Mouse (Mus musculus): ENCODE results near the gene Pmpca.

Pmpca gene

GRCm38 (mm10) chr2:26389154-26389690, at the start of gene Pmpca, which contains the start of gene Entr1:
TSS of gene Pmpca (plus strand) at chr2:26389339.
TSS of gene Entr1 (minus strand) at chr2:26389316.
- DNase-seq (ENCODE audit: low spot score in 2 of 2), result peak; percentile 70 to 81

GRCm38 (mm10) chr2:26341510-26341981, 47.6 kb upstream of the Pmpca start:
- no peak for DNase-seq (ENCODE audit: low spot score in 2 of 2)

GRCm38 (mm10) chr2:26342044-26342443, 47.1 kb upstream of the Pmpca start:
- peak; percentile 60 to 76 for DNase-seq (ENCODE audit: low spot score in 2 of 2)

- DNase-seq (ENCODE audit: low spot score in 2 of 2), result no peak
Measured at GRCm38 (mm10) chr2:26342609-26343490, 46.3 kb upstream of the Pmpca start.

GRCm38 (mm10) chr2:26348241-26348640, 40.9 kb upstream of the Pmpca start:
- no peak for DNase-seq (ENCODE audit: low spot score in 2 of 2)

GRCm38 (mm10) chr2:26351358-26352290, 37.5 kb upstream of the Pmpca start, which contains the start of gene Dnlz:
TSS of gene Dnlz (minus strand) at chr2:26352110.
- peak; percentile 86 to 91 for DNase-seq (ENCODE audit: low spot score in 2 of 2)

GRCm38 (mm10) chr2:26352291-26352910, 36.7 kb upstream of the Pmpca start:
- no peak for DNase-seq (ENCODE audit: low spot score in 2 of 2)

GRCm38 (mm10) chr2:26353066-26353980, 35.8 kb upstream of the Pmpca start:
- DNase-seq (ENCODE audit: low spot score in 2 of 2), result no peak

GRCm38 (mm10) chr2:26354401-26354800, 34.7 kb upstream of the Pmpca start:
- no peak for DNase-seq (ENCODE audit: low spot score in 2 of 2)

- DNase-seq (ENCODE audit: low spot score in 2 of 2), result no peak
Measured at GRCm38 (mm10) chr2:26356231-26356630, 32.9 kb upstream of the Pmpca start.

GRCm38 (mm10) chr2:26356678-26357077, 32.5 kb upstream of the Pmpca start:
- no peak for DNase-seq (ENCODE audit: low spot score in 2 of 2)

- no peak for DNase-seq (ENCODE audit: low spot score in 2 of 2)
Measured at GRCm38 (mm10) chr2:26357484-26357883, 31.7 kb upstream of the Pmpca start.

- DNase-seq (ENCODE audit: low spot score in 2 of 2), result no peak
Measured at GRCm38 (mm10) chr2:26358667-26359320, 30.3 kb upstream of the Pmpca start.

- DNase-seq (ENCODE audit: low spot score in 2 of 2), result no peak
Measured at GRCm38 (mm10) chr2:26359983-26360382, 29.2 kb upstream of the Pmpca start.

- DNase-seq (ENCODE audit: low spot score in 2 of 2), result no peak
Measured at GRCm38 (mm10) chr2:26360772-26361171, 28.4 kb upstream of the Pmpca start, which contains the start of gene Card9. TSS of gene Card9 (minus strand) at chr2:26360918.

- DNase-seq (ENCODE audit: low spot score in 2 of 2), result no peak
Measured at GRCm38 (mm10) chr2:26362991-26363390, 26.1 kb upstream of the Pmpca start.

- no peak for DNase-seq (ENCODE audit: low spot score in 2 of 2)
Measured at GRCm38 (mm10) chr2:26363481-26363880, 25.7 kb upstream of the Pmpca start.

GRCm38 (mm10) chr2:26364738-26365465, 24.2 kb upstream of the Pmpca start:
- DNase-seq (ENCODE audit: low spot score in 2 of 2), result no peak

- DNase-seq (ENCODE audit: low spot score in 2 of 2), result no peak
Measured at GRCm38 (mm10) chr2:26367911-26368310, 21.2 kb upstream of the Pmpca start.

Measured in frontal cortex, postnatal 14 days (tissue).